Mouse (Mus musculus) small intestine, adult 2 months (tissue): ENCODE measurements around the gene Tesk2.

Experiments used
- CTCF ChIP-seq: fragments of 200-500 bp; IDR thresholded peaks from 2 replicates; pipeline ENCODE4 v1.5.1; 2012; ENCODE audit warnings: low read depth, mild to moderate bottlenecking, control low read depth, inconsistent platforms, low read length, moderate library complexity, mixed read lengths; ENCODE audit not compliant: insufficient replicate concordance, insufficient read length; ENCODE audit errors: extremely low read depth
- POLR2A ChIP-seq: fragments of 200-500 bp; IDR thresholded peaks from 2 replicates; pipeline ENCODE4 v1.6.1; 2012; ENCODE audit warnings: low read depth, mild to moderate bottlenecking, control low read depth, inconsistent platforms, low read length, moderate library complexity

- TF ChIP-seq CTCF (no peak), POLR2A (no peak)
Measured at GRCm38 (mm10) chr4:116710154-116710553, 10.6 kb upstream of the Tesk2 start.
